Mouse (Mus musculus) hindbrain, embryonic 11.5 days (tissue): ENCODE results near the gene Cd33. TPM values are rescaled to one million over a fixed set of nuclear protein-coding genes. Genes with fewer than 3 reads are reported as not detected.
A peak's percentile ranks its signal among the peaks of the same experiment; 100 is the strongest.

Experiments
- ATAC-seq: fragments of 200-750 bp; cut with Nextera tagmentation; 2 replicates; pipeline ENCODE4 v1.8.0; 2017; ENCODE audit warnings: mild to moderate bottlenecking, moderate TSS enrichment, moderate library complexity; ENCODE audit not compliant: low FRiP score
- DNase-seq: peaks from one replicate; pipeline ENCODE4 v3.0.0-alpha.2; 2015; ENCODE audit warnings: low spot score
- H3K27ac ChIP-seq: fragments of 300-500 bp; sonication (generic); 2 replicates; pipeline ENCODE4 v1.5.1; 2014; ENCODE audit warnings: mild to moderate bottlenecking, low read depth, low read length
- H3K27me3 ChIP-seq: fragments of 300-500 bp; sonication (generic); 2 replicates; pipeline ENCODE4 v1.6.1; 2014; ENCODE audit warnings: mild to moderate bottlenecking, low read length, moderate library complexity, mixed read lengths; ENCODE audit not compliant: control insufficient read depth, insufficient read depth
- H3K36me3 ChIP-seq: fragments of 300-500 bp; sonication (generic); 2 replicates; pipeline ENCODE4 v1.6.1; 2014; ENCODE audit warnings: mild to moderate bottlenecking, low read length, moderate library complexity, mixed read lengths; ENCODE audit not compliant: control insufficient read depth, insufficient read depth
- H3K4me1 ChIP-seq: fragments of 300-500 bp; sonication (generic); replicated peaks from 2 replicates; pipeline ENCODE4 v1.6.1; 2014; ENCODE audit warnings: low read length, mixed read lengths; ENCODE audit not compliant: control insufficient read depth, insufficient read depth
- H3K4me2 ChIP-seq: fragments of 300-500 bp; sonication (generic); replicated peaks from 2 replicates; pipeline ENCODE4 v1.6.1; 2014; ENCODE audit warnings: mild to moderate bottlenecking, low read depth, low read length
- H3K4me3 ChIP-seq: fragments of 300-500 bp; sonication (generic); 2 replicates; pipeline ENCODE4 v1.5.1; 2014; ENCODE audit warnings: low read depth, low read length
- H3K9ac ChIP-seq: fragments of 300-500 bp; sonication (generic); 2 replicates; pipeline ENCODE4 v1.6.1; 2014; ENCODE audit warnings: low read depth, low read length
- H3K9me3 ChIP-seq: fragments of 300-500 bp; sonication (generic); 2 replicates; pipeline ENCODE4 v1.6.1; 2016; ENCODE audit warnings: low read length; ENCODE audit not compliant: control insufficient read depth
- WGBS: fragments of 180-500 bp; shearing (Covaris S2); extraction: QIAGEN DNeasy Blood & Tissue Kit; methylation state at CpG from one replicate; pipeline ENCODE4 v1.1.7; 2014; 5-methylcytosine and 5-hydroxymethylcytosine counted together
- polyA plus RNA-seq: library from polyadenylated mRNA; unstranded; fragments of >200 nt; fragmentation: Nextera tagmentation; extraction: Ambion mirVana; gene quantifications from 2 replicates; pipeline ENCODE4 v1.2.1, GENCODE M21; 2014

Gene Cd33
- polyA plus RNA-seq, 1 experiment from 2014 or later = 1.8 TPM

GRCm38 (mm10) chr7:43490861-43491260 is 53.4 kb downstream of the Cd33 start:
- no peaks in the 10 kb centered on the region for H3K9me3 ChIP-seq
- no peaks in the 10 kb centered on the region for H3K36me3 ChIP-seq
- H3K4me1 ChIP-seq = no peaks in the 10 kb centered on the region
- DNase-seq (no peak), ATAC-seq (0 out of 2 replicates have a peak, but pooled peaks have one; percentile 5)
- 68% methylated on average over 9 of the region's 9 CpGs for WGBS
- H3K27ac ChIP-seq = no peak overlapping the region
- no peak overlapping the region for H3K4me3 ChIP-seq
- H3K27me3 ChIP-seq = no peaks in the 10 kb centered on the region
- no peak overlapping the region for H3K4me2 ChIP-seq
- no peak overlapping the region for H3K9ac ChIP-seq

- 0% methylated on average over 10 of the region's 13 CpGs for WGBS
- Histone ChIP-seq H3K4me3 (peak overlapping the region; percentile 71), H3K9ac (peak overlapping the region; percentile 80), H3K36me3 (no peaks in the 10 kb centered on the region), H3K27me3 (no peaks in the 10 kb centered on the region), H3K9me3 (no peaks in the 10 kb centered on the region), H3K4me1 (no peaks in the 10 kb centered on the region), H3K27ac (peak overlapping the region; percentile 74; the same call in 1 of the 2 replicates), H3K4me2 (peak overlapping the region; percentile 74)
- ATAC-seq = peak; percentile 92
- peak; percentile 83 for DNase-seq
Observed at GRCm38 (mm10) chr7:43490182-43490584, 54.0 kb downstream of the Cd33 start.

- Histone ChIP-seq H3K4me2 (peak within 1 kb of the TSS; percentile 74), H3K4me3 (peak within 1 kb of the TSS; percentile 71), H3K9me3 (no peaks in the 10 kb centered on the region), H3K27ac (peak within 1 kb of the TSS; percentile 74), H3K9ac (peak within 1 kb of the TSS; percentile 80), H3K4me1 (no peaks in the 10 kb centered on the region), H3K27me3 (no peaks in the 10 kb centered on the region), H3K36me3 (no peaks in the 10 kb centered on the region)
- ATAC-seq (peak; percentile 80), DNase-seq (peak; percentile 46)
- 1% methylated on average over 11 of the region's 41 CpGs for WGBS
Observed at GRCm38 (mm10) chr7:43489631-43490125, 54.5 kb downstream of the Cd33 start, which contains the start of gene Iglon5. Gene Iglon5 (minus strand): TSS chr7:43490075.

- H3K27ac ChIP-seq = no peak overlapping the region
- H3K4me2 ChIP-seq = peak overlapping the region; percentile 74; the same call in 1 of the 2 replicates
- no peak for ATAC-seq
- no peaks in the 10 kb centered on the region for H3K9me3 ChIP-seq
- no peak for DNase-seq
- H3K9ac ChIP-seq = no peak overlapping the region
- H3K4me3 ChIP-seq = no peak overlapping the region
- H3K4me1 ChIP-seq = no peaks in the 10 kb centered on the region
- WGBS = 56% methylated on average over 5 of the region's 5 CpGs
- H3K36me3 ChIP-seq = no peaks in the 10 kb centered on the region
- no peaks in the 10 kb centered on the region for H3K27me3 ChIP-seq
Observed at GRCm38 (mm10) chr7:43488646-43489045, 55.6 kb downstream of the Cd33 start.

GRCm38 (mm10) chr7:43483236-43483635 is 61.0 kb downstream of the Cd33 start:
- Histone ChIP-seq H3K4me2 (no peak overlapping the region), H3K9me3 (no peaks in the 10 kb centered on the region), H3K9ac (no peak overlapping the region), H3K4me3 (no peak overlapping the region), H3K27ac (no peak overlapping the region), H3K27me3 (no peaks in the 10 kb centered on the region), H3K4me1 (no peaks in the 10 kb centered on the region), H3K36me3 (0 out of 2 replicates have a peak, but pooled peaks cover 2% of the 10 kb centered on the region)
- 17% methylated on average over 10 of the region's 10 CpGs for WGBS
- ATAC-seq (no peak), DNase-seq (no peak)

- no peaks in the 10 kb centered on the region for H3K9me3 ChIP-seq
- H3K4me1 ChIP-seq = no peaks in the 10 kb centered on the region
- 0 out of 2 replicates have a peak, but pooled peaks cover 2% of the 10 kb centered on the region for H3K36me3 ChIP-seq
- no peak overlapping the region for H3K9ac ChIP-seq
- no peak overlapping the region for H3K4me3 ChIP-seq
- ATAC-seq = peak; percentile 48
- H3K27me3 ChIP-seq = peaks cover 8% of the 10 kb centered on the region
- H3K4me2 ChIP-seq = no peak overlapping the region
- no peak overlapping the region for H3K27ac ChIP-seq
- DNase-seq = peak; percentile 25
- 70% methylated on average over 8 of the region's 8 CpGs for WGBS
Observed at GRCm38 (mm10) chr7:43482090-43482716, 62.0 kb downstream of the Cd33 start.

GRCm38 (mm10) chr7:43481191-43481590 is 63.0 kb downstream of the Cd33 start:
- ATAC-seq (no peak), DNase-seq (no peak)
- Histone ChIP-seq H3K27ac (no peak overlapping the region), H3K4me2 (no peak overlapping the region), H3K9me3 (no peaks in the 10 kb centered on the region), H3K4me1 (no peaks in the 10 kb centered on the region), H3K36me3 (0 out of 2 replicates have a peak, but pooled peaks cover 2% of the 10 kb centered on the region), H3K9ac (no peak overlapping the region), H3K4me3 (no peak overlapping the region), H3K27me3 (peaks cover 14% of the 10 kb centered on the region)
- WGBS = 72% methylated on average over 3 of the region's 3 CpGs

GRCm38 (mm10) chr7:43476376-43476775 is 67.9 kb downstream of the Cd33 start:
- H3K4me1 ChIP-seq = no peaks in the 10 kb centered on the region
- WGBS = 11% methylated on average over 5 of the region's 13 CpGs
- no peak overlapping the region for H3K9ac ChIP-seq
- peaks cover 24% of the 10 kb centered on the region for H3K27me3 ChIP-seq
- H3K4me2 ChIP-seq = no peak overlapping the region; the same call in 1 of the 2 replicates
- H3K9me3 ChIP-seq = no peaks in the 10 kb centered on the region
- H3K27ac ChIP-seq = no peak overlapping the region
- 0 out of 2 replicates have a peak, but pooled peaks cover 2% of the 10 kb centered on the region for H3K36me3 ChIP-seq
- ATAC-seq (0 out of 2 replicates have a peak, but pooled peaks have one; percentile 23), DNase-seq (peak; percentile 33)
- no peak overlapping the region for H3K4me3 ChIP-seq

- H3K27me3 ChIP-seq = peaks cover 24% of the 10 kb centered on the region
- ATAC-seq (no peak), DNase-seq (peak; percentile 14)
Observed at GRCm38 (mm10) chr7:43475706-43476105, 68.5 kb downstream of the Cd33 start.

More at GRCm38 (mm10) chr7:43475706-43476105, 68.5 kb downstream of the Cd33 start:
- Histone ChIP-seq H3K36me3 (0 out of 2 replicates have a peak, but pooled peaks cover 2% of the 10 kb centered on the region), H3K4me2 (no peak overlapping the region), H3K9me3 (no peaks in the 10 kb centered on the region), H3K9ac (no peak overlapping the region), H3K4me1 (no peaks in the 10 kb centered on the region), H3K27ac (no peak overlapping the region), H3K4me3 (no peak overlapping the region)
- WGBS = 9% methylated on average over 23 of the region's 23 CpGs
